14 mouse cellular contexts compared by ENCODE assay signal in genomic region chr16:38756572-38756971, GRCm38 (mm10). TPM values are rescaled to one million over a fixed set of nuclear protein-coding genes. Genes with fewer than 3 reads are reported as not detected.
DNase-seq lines count a peak whose midpoint lies in the region; ATAC-seq lines count a peak whose summit lies in the region.
"Had no signal": no experiment of that assay in that cellular context is flagged by ENCODE, and none has a peak within 500 bp of the region (broad histone marks: within the 10 kb centered on the region; RNA-seq: fewer than 3 reads in every experiment).

No protein-coding gene starts in this region.

- no peaks in the 10 kb centered on the region for H3K27me3 ChIP-seq in heart, embryonic 10.5 days (ENCODE audit: insufficient read depth, poor library complexity, severe bottlenecking)
- no peaks in the 10 kb centered on the region for H3K27me3 ChIP-seq in kidney, embryonic 15.5 days
- no peaks in the 10 kb centered on the region for H3K27me3 ChIP-seq in intestine, embryonic 16.5 days (replicated peaks; ENCODE audit: control insufficient read depth, insufficient read depth, low read length)
- H3K27me3 ChIP-seq: limb, embryonic 15.5 days; stomach, embryonic 15.5 days had no signal

- H3K9ac ChIP-seq in kidney, embryonic 15.5 days, result no peak overlapping the region
- H3K9ac ChIP-seq in intestine, embryonic 16.5 days (ENCODE audit: low read depth, low read length), result no peak overlapping the region
- H3K9ac ChIP-seq: limb, embryonic 15.5 days; stomach, embryonic 15.5 days had no signal

- H3K4me3 ChIP-seq in heart, embryonic 10.5 days, result no peak overlapping the region
- H3K4me3 ChIP-seq in kidney, embryonic 15.5 days (replicated peaks), result no peak overlapping the region
- H3K4me3 ChIP-seq in intestine, embryonic 16.5 days (ENCODE audit: low read length), result no peak overlapping the region
- H3K4me3 ChIP-seq: limb, embryonic 15.5 days; midbrain, embryonic 10.5 days; stomach, embryonic 15.5 days had no signal

- DNase-seq in heart, embryonic 10.5 days (ENCODE audit: low spot score), result no peak
- DNase-seq in heart, postnatal 4 days, result no peak
- no peak for DNase-seq in kidney, postnatal 10 days
- peak; percentile 66 for DNase-seq in 416B (ENCODE audit: low read depth)
- no peak for DNase-seq in natural killer cell, adult 2 months (ENCODE audit: low spot score in 2 of 2)
- DNase-seq: cerebellum, adult 8-10 months had no signal

- H3K27ac ChIP-seq in heart, embryonic 10.5 days, result peak overlapping the region; percentile 76
- H3K27ac ChIP-seq in kidney, embryonic 15.5 days, result peak overlapping the region; percentile 64; the same call in 1 of the 2 replicates
- H3K27ac ChIP-seq in intestine, embryonic 16.5 days (ENCODE audit: low read length), result no peak overlapping the region; the same call in 1 of the 2 replicates
- H3K27ac ChIP-seq: limb, embryonic 15.5 days; stomach, embryonic 15.5 days had no signal

- no peak for ATAC-seq in kidney, embryonic 15.5 days (replicated peaks; ENCODE audit: low FRiP score)
- ATAC-seq in intestine, embryonic 16.5 days, result 0 out of 2 replicates have a peak, but pooled peaks have one; percentile 34
- ATAC-seq in inflammation-experienced regulatory T-cells, adult 6 months, result no peak

- WGBS in heart, embryonic 10.5 days, result 66% methylated on average over 4 of the region's 4 CpGs
- WGBS in kidney, embryonic 15.5 days, result 73% methylated on average over 4 of the region's 4 CpGs
- WGBS in intestine, embryonic 16.5 days, result 59% methylated on average over 4 of the region's 4 CpGs

- no peaks in the 10 kb centered on the region for H3K9me3 ChIP-seq in heart, embryonic 10.5 days
- no peaks in the 10 kb centered on the region for H3K9me3 ChIP-seq in kidney, embryonic 15.5 days (replicated peaks)
- H3K9me3 ChIP-seq in intestine, embryonic 16.5 days (ENCODE audit: control insufficient read depth, low read length), result no peaks in the 10 kb centered on the region
- H3K9me3 ChIP-seq: limb, embryonic 15.5 days; midbrain, embryonic 10.5 days; stomach, embryonic 15.5 days had no signal

- H3K4me2 ChIP-seq in kidney, embryonic 15.5 days, result no peak overlapping the region
- no peak overlapping the region for H3K4me2 ChIP-seq in intestine, embryonic 16.5 days (ENCODE audit: low read depth, low read length)
- H3K4me2 ChIP-seq: limb, embryonic 15.5 days; stomach, embryonic 15.5 days had no signal

- peaks cover 28% of the 10 kb centered on the region for H3K4me1 ChIP-seq in heart, embryonic 10.5 days
- H3K4me1 ChIP-seq in kidney, embryonic 15.5 days, result peaks cover 28% of the 10 kb centered on the region
- H3K4me1 ChIP-seq in intestine, embryonic 16.5 days (ENCODE audit: control insufficient read depth, insufficient read depth, low read length), result peaks cover 2% of the 10 kb centered on the region; the same call in 1 of the 2 replicates

- peaks cover 37% of the 10 kb centered on the region for H3K36me3 ChIP-seq in heart, embryonic 10.5 days
- peaks cover 27% of the 10 kb centered on the region for H3K36me3 ChIP-seq in kidney, embryonic 15.5 days
- 0 out of 2 replicates have a peak, but pooled peaks cover 2% of the 10 kb centered on the region for H3K36me3 ChIP-seq in intestine, embryonic 16.5 days (ENCODE audit: control insufficient read depth, insufficient read depth, low read length)
- H3K36me3 ChIP-seq: stomach, embryonic 15.5 days had no signal

RNA-seq across cellular contexts. Expression of gene B4galt4, which starts 14.5 kb away (rescaled TPM):
- polyA plus RNA-seq in heart, embryonic 10.5 days (2016; fragmentation: Nextera tagmentation; extraction: Ambion mirVana), result 28.5 and 34.6 TPM in 2 replicates
- 10 to 100 TPM; 10.1 to 13.1 TPM for total RNA-seq in heart, postnatal 4 days (2021)
- polyA plus RNA-seq in kidney, embryonic 15.5 days (2015; fragmentation: Nextera tagmentation; extraction: Ambion mirVana), result 29.0 and 30.6 TPM in 2 replicates
- 21.7 and 22.0 TPM in 2 replicates for polyA plus RNA-seq in intestine, embryonic 16.5 days (2015; fragmentation: Nextera tagmentation; extraction: Ambion mirVana)
- polyA plus RNA-seq in inflammation-experienced regulatory T-cells, adult 6 months (2017; shearing (Covaris generic)), result 10 to 100 TPM in 2 of 3 experiments, 1 to 10 TPM in 1; 7.1 to 14.7 (median 14.3) TPM
- total RNA-seq: MEL had no signal

RNA-seq across cellular contexts. Expression of gene Arhgap31, which starts 43.5 kb away (rescaled TPM):
- 27.7 and 37.4 TPM in 2 replicates for polyA plus RNA-seq in heart, embryonic 10.5 days (2016; fragmentation: Nextera tagmentation; extraction: Ambion mirVana)
- 10 to 100 TPM; 68.2 to 73.4 TPM for total RNA-seq in heart, postnatal 4 days (2021)
- polyA plus RNA-seq in kidney, embryonic 15.5 days (2015; fragmentation: Nextera tagmentation; extraction: Ambion mirVana), result 10.4 and 12.6 TPM in 2 replicates
- 5.7 TPM in 2 replicates for polyA plus RNA-seq in intestine, embryonic 16.5 days (2015; fragmentation: Nextera tagmentation; extraction: Ambion mirVana)
- 10 to 100 TPM; 16.4 to 26.3 (median 23.6) TPM for polyA plus RNA-seq in inflammation-experienced regulatory T-cells, adult 6 months (2017; shearing (Covaris generic))

RNA-seq across cellular contexts. Expression of gene Upk1b, which starts 43.6 kb away (rescaled TPM):
- polyA plus RNA-seq in heart, embryonic 10.5 days (2016; fragmentation: Nextera tagmentation; extraction: Ambion mirVana), result 40.6 and 43.0 TPM in 2 replicates
- 10 to 100 TPM in 1 of 2 experiments, 1 to 10 TPM in 1; 8.3 to 11.3 TPM for total RNA-seq in heart, postnatal 4 days (2021)
- 4.9 and 10.1 TPM in 2 replicates for polyA plus RNA-seq in kidney, embryonic 15.5 days (2015; fragmentation: Nextera tagmentation; extraction: Ambion mirVana)
- 12.0 and 13.6 TPM in 2 replicates for polyA plus RNA-seq in intestine, embryonic 16.5 days (2015; fragmentation: Nextera tagmentation; extraction: Ambion mirVana)
- not detected for polyA plus RNA-seq in inflammation-experienced regulatory T-cells, adult 6 months (2017; shearing (Covaris generic))
- total RNA-seq: granulocyte monocyte progenitor cell, adult 5-6 weeks; MEL had no signal
